Mouse (Mus musculus): ENCODE data around the gene Ssbp3. TPM values are rescaled to one million over a fixed set of nuclear protein-coding genes. Genes with fewer than 3 reads are reported as not detected.

The Ssbp3 gene
- polyA plus RNA-seq, 1 experiment, result 94.2 TPM

GRCm38 (mm10) chr4:106958117-106958516 is 47.6 kb downstream of the Ssbp3 start:
- TF ChIP-seq GATA1 (IDR thresholded peaks at IDR 0.05; ENCODE audit: low read length) (no peak), TAL1 (IDR thresholded peaks at IDR 0.05; ENCODE audit: low read length) (no peak)
- no peaks in the 10 kb centered on the region for H3K9me3 ChIP-seq (ENCODE audit: control insufficient read depth, low read length)
- H3K36me3 ChIP-seq (ENCODE audit: control insufficient read depth), result peaks cover 90% of the 10 kb centered on the region
- no peaks in the 10 kb centered on the region for H3K27me3 ChIP-seq (ENCODE audit: control insufficient read depth)
- no peak overlapping the region for H3K4me3 ChIP-seq (replicated peaks)
- peaks cover 54% of the 10 kb centered on the region for H3K4me1 ChIP-seq (ENCODE audit: control insufficient read depth)

- Histone ChIP-seq H3K4me1 (ENCODE audit: control insufficient read depth) (peaks cover 54% of the 10 kb centered on the region), H3K4me3 (replicated peaks) (no peak overlapping the region), H3K9me3 (ENCODE audit: control insufficient read depth, low read length) (no peaks in the 10 kb centered on the region), H3K27me3 (ENCODE audit: control insufficient read depth) (no peaks in the 10 kb centered on the region), H3K36me3 (ENCODE audit: control insufficient read depth) (peaks cover 90% of the 10 kb centered on the region)
- TF ChIP-seq GATA1 (IDR thresholded peaks at IDR 0.05; ENCODE audit: low read length) (no peak), TAL1 (IDR thresholded peaks at IDR 0.05; ENCODE audit: low read length) (no peak)
Measured at GRCm38 (mm10) chr4:106958561-106958960, 48.1 kb downstream of the Ssbp3 start.

GRCm38 (mm10) chr4:106959506-106960302 is 49.2 kb downstream of the Ssbp3 start:
- TF ChIP-seq GATA1 (IDR thresholded peaks at IDR 0.05; ENCODE audit: low read length) (no peak), TAL1 (IDR thresholded peaks at IDR 0.05; ENCODE audit: low read length) (no peak)
- Histone ChIP-seq H3K9me3 (ENCODE audit: control insufficient read depth, low read length) (no peaks in the 10 kb centered on the region), H3K4me1 (ENCODE audit: control insufficient read depth) (peaks cover 53% of the 10 kb centered on the region)

GRCm38 (mm10) chr4:106960476-106960875 is 50.0 kb downstream of the Ssbp3 start:
- Histone ChIP-seq H3K27me3 (ENCODE audit: control insufficient read depth) (no peaks in the 10 kb centered on the region), H3K4me1 (ENCODE audit: control insufficient read depth) (peaks cover 50% of the 10 kb centered on the region), H3K36me3 (ENCODE audit: control insufficient read depth) (peaks cover 90% of the 10 kb centered on the region), H3K4me3 (replicated peaks) (no peak overlapping the region), H3K9me3 (ENCODE audit: control insufficient read depth, low read length) (no peaks in the 10 kb centered on the region)
- no peak for TF ChIP-seq GATA1 (IDR thresholded peaks at IDR 0.05; ENCODE audit: low read length)
- TF ChIP-seq TAL1 (IDR thresholded peaks at IDR 0.05; ENCODE audit: low read length), result no peak

More at GRCm38 (mm10) chr4:106959506-106960302, 49.2 kb downstream of the Ssbp3 start:
- H3K27me3 ChIP-seq (ENCODE audit: control insufficient read depth), result no peaks in the 10 kb centered on the region
- peaks cover 90% of the 10 kb centered on the region for H3K36me3 ChIP-seq (ENCODE audit: control insufficient read depth)
- H3K4me3 ChIP-seq (replicated peaks), result no peak overlapping the region

- no peak for TF ChIP-seq GATA1 (IDR thresholded peaks at IDR 0.05; ENCODE audit: low read length)
- no peak for TF ChIP-seq TAL1 (IDR thresholded peaks at IDR 0.05; ENCODE audit: low read length)
- Histone ChIP-seq H3K4me1 (ENCODE audit: control insufficient read depth) (peaks cover 44% of the 10 kb centered on the region), H3K4me3 (replicated peaks) (no peak overlapping the region), H3K9me3 (ENCODE audit: control insufficient read depth, low read length) (no peaks in the 10 kb centered on the region), H3K36me3 (ENCODE audit: control insufficient read depth) (peaks cover 90% of the 10 kb centered on the region), H3K27me3 (ENCODE audit: control insufficient read depth) (no peaks in the 10 kb centered on the region)
Measured at GRCm38 (mm10) chr4:106961321-106961720, 50.8 kb downstream of the Ssbp3 start.

- H3K27me3 ChIP-seq (ENCODE audit: control insufficient read depth), result no peaks in the 10 kb centered on the region
- H3K4me3 ChIP-seq (replicated peaks), result no peak overlapping the region
- H3K9me3 ChIP-seq (ENCODE audit: control insufficient read depth, low read length), result no peaks in the 10 kb centered on the region
- H3K4me1 ChIP-seq (ENCODE audit: control insufficient read depth), result peaks cover 30% of the 10 kb centered on the region
- TF ChIP-seq TAL1 (IDR thresholded peaks at IDR 0.05; ENCODE audit: low read length), result no peak
- TF ChIP-seq GATA1 (IDR thresholded peaks at IDR 0.05; ENCODE audit: low read length), result no peak
- peaks cover 91% of the 10 kb centered on the region for H3K36me3 ChIP-seq (ENCODE audit: control insufficient read depth)
Measured at GRCm38 (mm10) chr4:106964356-106964755, 53.9 kb downstream of the Ssbp3 start.

- H3K4me1 ChIP-seq (ENCODE audit: control insufficient read depth), result peaks cover 27% of the 10 kb centered on the region
- TF ChIP-seq TAL1 (IDR thresholded peaks at IDR 0.05; ENCODE audit: low read length), result no peak
- no peak for TF ChIP-seq GATA1 (IDR thresholded peaks at IDR 0.05; ENCODE audit: low read length)
- no peaks in the 10 kb centered on the region for H3K9me3 ChIP-seq (ENCODE audit: control insufficient read depth, low read length)
- no peak overlapping the region for H3K4me3 ChIP-seq (replicated peaks)
- no peaks in the 10 kb centered on the region for H3K27me3 ChIP-seq (ENCODE audit: control insufficient read depth)
- peaks cover 92% of the 10 kb centered on the region for H3K36me3 ChIP-seq (ENCODE audit: control insufficient read depth)
Measured at GRCm38 (mm10) chr4:106964996-106965395, 54.5 kb downstream of the Ssbp3 start.

- Histone ChIP-seq H3K27me3 (ENCODE audit: control insufficient read depth) (no peaks in the 10 kb centered on the region), H3K36me3 (ENCODE audit: control insufficient read depth) (peaks cover 96% of the 10 kb centered on the region), H3K9me3 (ENCODE audit: control insufficient read depth, low read length) (no peaks in the 10 kb centered on the region), H3K4me3 (replicated peaks) (no peak overlapping the region), H3K4me1 (ENCODE audit: control insufficient read depth) (peaks cover 22% of the 10 kb centered on the region)
- no peak for TF ChIP-seq GATA1 (IDR thresholded peaks at IDR 0.05; ENCODE audit: low read length)
- no peak for TF ChIP-seq TAL1 (IDR thresholded peaks at IDR 0.05; ENCODE audit: low read length)
Measured at GRCm38 (mm10) chr4:106966443-106966842, 55.9 kb downstream of the Ssbp3 start.

- H3K27me3 ChIP-seq (ENCODE audit: control insufficient read depth), result no peaks in the 10 kb centered on the region
- H3K4me1 ChIP-seq (ENCODE audit: control insufficient read depth), result peaks cover 35% of the 10 kb centered on the region
Measured at GRCm38 (mm10) chr4:106968910-106969309, 58.4 kb downstream of the Ssbp3 start.

More at GRCm38 (mm10) chr4:106968910-106969309, 58.4 kb downstream of the Ssbp3 start:
- Histone ChIP-seq H3K36me3 (ENCODE audit: control insufficient read depth) (peaks cover 96% of the 10 kb centered on the region), H3K9me3 (ENCODE audit: control insufficient read depth, low read length) (no peaks in the 10 kb centered on the region), H3K4me3 (replicated peaks) (no peak overlapping the region)
- TF ChIP-seq TAL1 (IDR thresholded peaks at IDR 0.05; ENCODE audit: low read length), result no peak
- no peak for TF ChIP-seq GATA1 (IDR thresholded peaks at IDR 0.05; ENCODE audit: low read length)

Measured in erythroblast, embryonic 14.5 days (primary cell).